Mouse (Mus musculus): ENCODE results near the gene Wdr81. TPM values are rescaled to one million over a fixed set of nuclear protein-coding genes. Genes with fewer than 3 reads are reported as not detected.

The Wdr81 gene
- total and polyA plus RNA-seq, 2 experiments from 2014 or later, result 2.2 to 12.0 TPM

GRCm38 (mm10) chr11:75402271-75402690, 52.2 kb downstream of the Wdr81 start:
- Histone ChIP-seq H3K27me3 (ENCODE audit: control insufficient read depth, insufficient read depth, low read length) (no peaks in the 10 kb centered on the region), H3K27ac (ENCODE audit: low read depth) (peak overlapping the region; percentile 82), H3K36me3 (replicated peaks; ENCODE audit: control insufficient read depth, insufficient read depth, low read length) (peaks cover 19% of the 10 kb centered on the region), H3K4me2 (ENCODE audit: low read depth, low read length) (no peak overlapping the region), H3K9me3 (replicated peaks; ENCODE audit: control insufficient read depth, low read length) (no peaks in the 10 kb centered on the region), H3K4me1 (ENCODE audit: control insufficient read depth, insufficient read depth) (peaks cover 17% of the 10 kb centered on the region; the same call in 1 of the 2 replicates), H3K9ac (replicated peaks; ENCODE audit: low read depth, low read length) (no peak overlapping the region), H3K4me3 (ENCODE audit: low read depth, low read length) (no peak overlapping the region)
- WGBS, result 33% methylated on average over 5 of the region's 5 CpGs
- ATAC-seq (ENCODE audit: insufficient read depth, low read depth) (peak; percentile 89), DNase-seq (ENCODE audit: low spot score) (peak; percentile 87)
- TF ChIP-seq CTCF (IDR thresholded peaks at IDR 0.05; ENCODE audit: low read depth) (peak; percentile 82), EP300 (IDR thresholded peaks at IDR 0.05; ENCODE audit: low read depth) (no peak)

DNA sequence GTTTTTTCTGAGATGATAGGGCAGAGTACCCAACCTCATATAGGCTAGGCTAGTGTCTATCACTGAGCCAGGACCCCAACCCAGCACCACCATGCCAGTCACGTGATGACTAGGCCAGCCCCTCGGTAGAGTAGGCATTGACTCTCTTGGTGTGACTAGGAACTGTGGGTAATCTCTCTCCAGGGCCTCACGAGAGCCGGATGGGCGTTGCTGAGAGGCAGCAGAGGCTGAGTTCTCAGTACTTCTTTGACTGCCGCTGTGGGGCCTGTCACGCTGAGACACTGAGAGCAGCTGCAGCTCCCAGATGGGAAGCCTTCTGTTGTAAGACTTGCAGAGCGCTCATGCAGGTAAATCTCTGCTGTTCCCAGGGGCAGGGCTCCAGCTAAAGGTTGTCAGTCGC, 54.4 kb downstream of the Wdr81 start:
- WGBS, result 66% methylated on average over 9 of the region's 9 CpGs
- Histone ChIP-seq H3K4me2 (ENCODE audit: low read depth, low read length) (no peak overlapping the region), H3K9me3 (replicated peaks; ENCODE audit: control insufficient read depth, low read length) (no peaks in the 10 kb centered on the region), H3K27me3 (ENCODE audit: control insufficient read depth, insufficient read depth, low read length) (no peaks in the 10 kb centered on the region), H3K4me3 (ENCODE audit: low read depth, low read length) (no peak overlapping the region), H3K9ac (replicated peaks; ENCODE audit: low read depth, low read length) (no peak overlapping the region), H3K4me1 (ENCODE audit: control insufficient read depth, insufficient read depth) (peaks cover 19% of the 10 kb centered on the region; the same call in 1 of the 2 replicates), H3K36me3 (replicated peaks; ENCODE audit: control insufficient read depth, insufficient read depth, low read length) (peaks cover 19% of the 10 kb centered on the region), H3K27ac (ENCODE audit: low read depth) (no peak overlapping the region)
- TF ChIP-seq CTCF (IDR thresholded peaks at IDR 0.05; ENCODE audit: low read depth) (no peak), EP300 (IDR thresholded peaks at IDR 0.05; ENCODE audit: low read depth) (no peak)
- DNase-seq (ENCODE audit: low spot score), result no peak
- no peak for ATAC-seq (ENCODE audit: insufficient read depth, low read depth)

DNA sequence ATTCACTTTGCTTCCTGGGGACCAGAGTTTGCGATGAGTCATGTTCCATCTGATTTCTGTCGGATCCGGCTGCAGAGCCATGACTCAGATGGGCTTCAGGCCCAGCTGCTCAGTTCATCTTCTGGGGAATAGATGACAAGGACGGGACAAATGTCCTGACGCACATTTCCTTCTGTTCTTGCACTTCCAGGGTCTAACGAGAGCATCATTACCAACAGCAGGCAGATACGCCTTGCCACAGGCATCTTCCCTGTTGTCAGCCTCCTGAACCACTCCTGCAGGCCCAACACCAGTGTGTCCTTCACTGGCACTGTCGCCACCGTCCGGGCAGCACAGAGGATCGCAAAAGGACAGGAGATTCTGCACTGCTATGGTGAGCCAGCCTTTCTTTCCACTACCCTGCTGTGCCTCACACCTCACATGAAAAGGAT, 55.1 kb downstream of the Wdr81 start:
- Histone ChIP-seq H3K27ac (ENCODE audit: low read depth) (no peak overlapping the region), H3K4me2 (ENCODE audit: low read depth, low read length) (no peak overlapping the region), H3K36me3 (replicated peaks; ENCODE audit: control insufficient read depth, insufficient read depth, low read length) (peaks cover 14% of the 10 kb centered on the region), H3K4me3 (ENCODE audit: low read depth, low read length) (no peak overlapping the region), H3K27me3 (ENCODE audit: control insufficient read depth, insufficient read depth, low read length) (no peaks in the 10 kb centered on the region), H3K9me3 (replicated peaks; ENCODE audit: control insufficient read depth, low read length) (no peaks in the 10 kb centered on the region), H3K4me1 (ENCODE audit: control insufficient read depth, insufficient read depth) (peaks cover 19% of the 10 kb centered on the region; the same call in 1 of the 2 replicates), H3K9ac (replicated peaks; ENCODE audit: low read depth, low read length) (no peak overlapping the region)
- TF ChIP-seq CTCF (IDR thresholded peaks at IDR 0.05; ENCODE audit: low read depth) (no peak), EP300 (IDR thresholded peaks at IDR 0.05; ENCODE audit: low read depth) (no peak)
- DNase-seq (ENCODE audit: low spot score) (no peak), ATAC-seq (ENCODE audit: insufficient read depth, low read depth) (no peak)
- 74% methylated on average over 11 of the region's 11 CpGs for WGBS

GRCm38 (mm10) chr11:75397452-75397851, 57.1 kb downstream of the Wdr81 start:
- H3K36me3 ChIP-seq (replicated peaks; ENCODE audit: control insufficient read depth, insufficient read depth, low read length), result peaks cover 12% of the 10 kb centered on the region
- no peak for TF ChIP-seq CTCF (IDR thresholded peaks at IDR 0.05; ENCODE audit: low read depth)
- no peak for TF ChIP-seq EP300 (IDR thresholded peaks at IDR 0.05; ENCODE audit: low read depth)
- DNase-seq (ENCODE audit: low spot score) (no peak), ATAC-seq (ENCODE audit: insufficient read depth, low read depth) (no peak)
- H3K27me3 ChIP-seq (ENCODE audit: control insufficient read depth, insufficient read depth, low read length), result no peaks in the 10 kb centered on the region
- no peak overlapping the region for H3K9ac ChIP-seq (replicated peaks; ENCODE audit: low read depth, low read length)
- H3K9me3 ChIP-seq (replicated peaks; ENCODE audit: control insufficient read depth, low read length), result no peaks in the 10 kb centered on the region
- no peak overlapping the region for H3K4me3 ChIP-seq (ENCODE audit: low read depth, low read length)
- H3K4me2 ChIP-seq (ENCODE audit: low read depth, low read length), result peak overlapping the region; percentile 26; the same call in 1 of the 2 replicates
- H3K27ac ChIP-seq (ENCODE audit: low read depth), result no peak overlapping the region
- WGBS, result 22% methylated on average over 7 of the region's 7 CpGs
- peaks cover 5% of the 10 kb centered on the region; the same call in 1 of the 2 replicates for H3K4me1 ChIP-seq (ENCODE audit: control insufficient read depth, insufficient read depth)

GRCm38 (mm10) chr11:75395611-75396010, 58.9 kb downstream of the Wdr81 start:
- Histone ChIP-seq H3K4me1 (ENCODE audit: control insufficient read depth, insufficient read depth) (peaks cover 5% of the 10 kb centered on the region; the same call in 1 of the 2 replicates), H3K36me3 (replicated peaks; ENCODE audit: control insufficient read depth, insufficient read depth, low read length) (peaks cover 7% of the 10 kb centered on the region; the same call in 1 of the 2 replicates), H3K27ac (ENCODE audit: low read depth) (no peak overlapping the region), H3K27me3 (ENCODE audit: control insufficient read depth, insufficient read depth, low read length) (no peaks in the 10 kb centered on the region), H3K9me3 (replicated peaks; ENCODE audit: control insufficient read depth, low read length) (no peaks in the 10 kb centered on the region), H3K4me3 (ENCODE audit: low read depth, low read length) (no peak overlapping the region), H3K4me2 (ENCODE audit: low read depth, low read length) (no peak overlapping the region), H3K9ac (replicated peaks; ENCODE audit: low read depth, low read length) (no peak overlapping the region)
- DNase-seq (ENCODE audit: low spot score) (no peak), ATAC-seq (ENCODE audit: insufficient read depth, low read depth) (no peak)
- TF ChIP-seq EP300 (IDR thresholded peaks at IDR 0.05; ENCODE audit: low read depth), result no peak
- TF ChIP-seq CTCF (IDR thresholded peaks at IDR 0.05; ENCODE audit: low read depth), result no peak
- WGBS, result 44% methylated on average over 1 of the region's 1 CpGs

MicroRNA genes within 50 kb of the gene (microRNA counts, 519-probe panel; counts per million panel counts)
- microRNA mmu-miR-22, result 8,748 counts per million, percentile 95 among the panel's probes with 10 or more counts

Small RNA genes lying within 50 kb of the gene (microRNA-seq; reads per million reads assigned to microRNA genes)
- gene Mir22, result 29,849 reads per million, percentile 98 among the genes with 10 or more reads in this experiment

Other genes starting within 250 kb of the Wdr81 start
- gene Rpa1, start 106.4 kb downstream of the Wdr81 start, total RNA-seq (2014; rRNA removed; ENCODE audit: low replicate concordance), result 115 and 118 TPM in 2 replicates
- 62.9 and 66.9 TPM in 2 replicates for gene Rpa1, start 106.4 kb downstream of the Wdr81 start, polyA plus RNA-seq (2015; fragmentation: Nextera tagmentation; extraction: Ambion mirVana)
- gene Smyd4, start 106.3 kb downstream of the Wdr81 start, total RNA-seq (2014; rRNA removed; ENCODE audit: low replicate concordance), result 13.1 and 19.7 TPM in 2 replicates
- gene Smyd4, start 106.3 kb downstream of the Wdr81 start, polyA plus RNA-seq (2015; fragmentation: Nextera tagmentation; extraction: Ambion mirVana), result 13.2 and 14.8 TPM in 2 replicates
- 27.3 and 112 TPM in 2 replicates for gene Serpinf1, start 32.0 kb downstream of the Wdr81 start, total RNA-seq (2014; rRNA removed; ENCODE audit: low replicate concordance)
- 20.4 and 24.4 TPM in 2 replicates for gene Serpinf1, start 32.0 kb downstream of the Wdr81 start, polyA plus RNA-seq (2015; fragmentation: Nextera tagmentation; extraction: Ambion mirVana)
- gene Serpinf2, start 15.1 kb downstream of the Wdr81 start, total RNA-seq (2014; rRNA removed; ENCODE audit: low replicate concordance), result 1.2 and 2.4 TPM in 2 replicates
- gene Serpinf2, start 15.1 kb downstream of the Wdr81 start, polyA plus RNA-seq (2015; fragmentation: Nextera tagmentation; extraction: Ambion mirVana), result not detected in 2 replicates
- gene Tlcd2, start 7.0 kb upstream of the Wdr81 start, total RNA-seq (2014; rRNA removed; ENCODE audit: low replicate concordance), result 9.2 and 25.3 TPM in 2 replicates
- gene Tlcd2, start 7.0 kb upstream of the Wdr81 start, polyA plus RNA-seq (2015; fragmentation: Nextera tagmentation; extraction: Ambion mirVana), result 14.2 and 16.9 TPM in 2 replicates
- gene Prpf8, start 32.1 kb upstream of the Wdr81 start, total RNA-seq (2014; rRNA removed; ENCODE audit: low replicate concordance), result 73.8 and 79.8 TPM in 2 replicates
- 15.2 and 17.0 TPM in 2 replicates for gene Prpf8, start 32.1 kb upstream of the Wdr81 start, polyA plus RNA-seq (2015; fragmentation: Nextera tagmentation; extraction: Ambion mirVana)
- gene Rilp, start 55.4 kb upstream of the Wdr81 start, total RNA-seq (2014; rRNA removed; ENCODE audit: low replicate concordance), result 41.5 and 50.8 TPM in 2 replicates
- 27.1 and 30.2 TPM in 2 replicates for gene Rilp, start 55.4 kb upstream of the Wdr81 start, polyA plus RNA-seq (2015; fragmentation: Nextera tagmentation; extraction: Ambion mirVana)
- gene Scarf1, start 58.8 kb upstream of the Wdr81 start, total RNA-seq (2014; rRNA removed; ENCODE audit: low replicate concordance), result 20.2 and 21.6 TPM in 2 replicates
- gene Scarf1, start 58.8 kb upstream of the Wdr81 start, polyA plus RNA-seq (2015; fragmentation: Nextera tagmentation; extraction: Ambion mirVana), result 9.6 and 10.0 TPM in 2 replicates
- 3.6 and 6.0 TPM in 2 replicates for gene Slc43a2, start 77.0 kb upstream of the Wdr81 start, total RNA-seq (2014; rRNA removed; ENCODE audit: low replicate concordance)
- gene Slc43a2, start 77.0 kb upstream of the Wdr81 start, polyA plus RNA-seq (2015; fragmentation: Nextera tagmentation; extraction: Ambion mirVana), result 4.5 and 4.8 TPM in 2 replicates
- 58.4 and 59.6 TPM in 2 replicates for gene Pitpna, start 133.4 kb upstream of the Wdr81 start, total RNA-seq (2014; rRNA removed; ENCODE audit: low replicate concordance)
- gene Pitpna, start 133.4 kb upstream of the Wdr81 start, polyA plus RNA-seq (2015; fragmentation: Nextera tagmentation; extraction: Ambion mirVana), result 74.0 and 76.8 TPM in 2 replicates
- gene Inpp5k, start 176.3 kb upstream of the Wdr81 start, total RNA-seq (2014; rRNA removed; ENCODE audit: low replicate concordance), result 55.9 and 64.6 TPM in 2 replicates
- 28.7 and 29.2 TPM in 2 replicates for gene Inpp5k, start 176.3 kb upstream of the Wdr81 start, polyA plus RNA-seq (2015; fragmentation: Nextera tagmentation; extraction: Ambion mirVana)
- gene Myo1c, start 195.8 kb upstream of the Wdr81 start, total RNA-seq (2014; rRNA removed; ENCODE audit: low replicate concordance), result 127 and 143 TPM in 2 replicates
- 40.4 and 45.2 TPM in 2 replicates for gene Myo1c, start 195.8 kb upstream of the Wdr81 start, polyA plus RNA-seq (2015; fragmentation: Nextera tagmentation; extraction: Ambion mirVana)
- 57.0 and 74.0 TPM in 2 replicates for gene Crk, start 224.5 kb upstream of the Wdr81 start, total RNA-seq (2014; rRNA removed; ENCODE audit: low replicate concordance)
- 70.8 and 88.4 TPM in 2 replicates for gene Crk, start 224.5 kb upstream of the Wdr81 start, polyA plus RNA-seq (2015; fragmentation: Nextera tagmentation; extraction: Ambion mirVana)